Mouse (Mus musculus) spleen, postnatal 4 days (tissue): ENCODE measurements around the gene Nt5c3b.
A peak's percentile ranks its signal among the peaks of the same experiment; 100 is the strongest.

Source experiments
- DNase-seq, 2 experiments: peaks; one replicate each; pipeline ENCODE4 v3.0.0; 2022; ENCODE audit warnings: low spot score in 2 of 2

Nt5c3b gene

DNA sequence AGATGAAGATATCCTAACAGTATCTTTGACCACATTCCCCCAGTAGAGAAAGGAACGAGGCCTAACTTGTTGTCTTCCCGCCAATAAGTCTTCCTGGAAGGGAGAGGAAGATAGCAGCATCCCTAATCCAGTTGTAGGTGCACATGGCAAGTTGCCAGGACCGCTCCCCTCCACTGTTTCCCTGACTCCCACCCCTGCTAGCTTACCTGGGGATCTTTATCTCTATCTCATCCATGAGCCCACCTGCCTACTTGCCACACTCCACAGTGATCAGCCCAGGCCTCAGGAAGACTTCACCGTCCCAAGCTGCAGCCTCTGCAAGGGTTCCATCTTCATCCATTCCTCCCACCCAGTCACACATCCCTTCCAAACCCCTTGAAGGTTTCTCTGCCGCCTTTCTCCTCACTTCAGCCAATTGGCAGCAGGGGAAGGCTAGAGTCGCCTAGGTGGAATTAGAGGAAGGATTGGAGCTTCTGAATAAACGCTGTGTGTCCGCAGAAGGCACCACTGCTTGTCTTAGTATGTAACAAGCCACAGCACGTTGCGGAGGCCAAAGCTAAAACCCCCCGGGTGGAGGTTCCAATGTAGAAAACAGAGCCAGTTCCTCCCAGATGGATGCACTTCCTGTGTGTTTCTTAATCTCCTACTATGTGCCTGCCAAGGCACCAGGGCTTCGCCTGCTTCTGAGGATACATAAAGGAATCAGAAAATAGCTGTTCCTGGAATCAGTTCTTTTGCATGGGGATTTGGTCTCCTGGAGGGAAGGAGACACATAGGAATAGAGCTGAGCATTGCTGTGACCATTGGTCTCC lies 41.7 kb downstream of the Nt5c3b start:
- DNase-seq: no peak

DNA sequence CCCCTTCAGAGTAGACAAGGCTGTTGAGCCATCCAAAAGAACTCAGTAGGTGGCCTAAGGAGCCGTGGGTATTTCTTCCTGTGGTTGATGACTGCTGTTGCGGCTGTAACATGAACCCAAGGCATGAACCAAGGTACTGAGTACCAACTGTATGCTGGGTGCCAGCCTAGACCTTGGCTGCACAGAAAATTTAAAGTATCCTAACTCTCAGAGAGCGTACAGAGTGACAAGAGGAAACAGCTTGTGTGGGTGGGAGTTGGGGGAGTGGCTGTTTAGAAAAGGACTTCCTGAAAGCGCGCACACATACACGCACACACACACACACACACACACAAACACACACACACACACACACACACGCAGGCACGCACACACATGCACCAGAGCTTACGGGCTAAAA lies 42.3 kb downstream of the Nt5c3b start:
- DNase-seq: no peak

DNA sequence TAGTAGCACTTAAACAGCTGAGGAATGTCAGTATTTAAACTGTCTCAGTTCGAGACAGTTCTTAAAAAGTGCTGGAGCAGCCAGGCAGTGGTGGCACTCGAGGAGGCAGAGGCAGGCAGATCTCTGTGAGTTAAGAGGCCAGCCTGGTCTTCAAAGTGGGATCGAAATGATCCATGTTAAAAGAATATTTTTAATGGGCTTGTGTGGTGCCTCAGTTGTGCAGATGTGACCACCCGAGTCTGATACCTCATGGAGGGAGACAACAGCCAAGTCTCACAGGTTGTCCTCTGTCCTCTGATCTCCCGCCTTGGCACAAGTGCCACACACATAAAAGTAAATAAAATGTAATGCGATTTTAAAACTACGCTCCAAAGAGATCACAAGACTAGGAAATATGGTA lies 43.1 kb downstream of the Nt5c3b start:
- no peak for DNase-seq

DNA sequence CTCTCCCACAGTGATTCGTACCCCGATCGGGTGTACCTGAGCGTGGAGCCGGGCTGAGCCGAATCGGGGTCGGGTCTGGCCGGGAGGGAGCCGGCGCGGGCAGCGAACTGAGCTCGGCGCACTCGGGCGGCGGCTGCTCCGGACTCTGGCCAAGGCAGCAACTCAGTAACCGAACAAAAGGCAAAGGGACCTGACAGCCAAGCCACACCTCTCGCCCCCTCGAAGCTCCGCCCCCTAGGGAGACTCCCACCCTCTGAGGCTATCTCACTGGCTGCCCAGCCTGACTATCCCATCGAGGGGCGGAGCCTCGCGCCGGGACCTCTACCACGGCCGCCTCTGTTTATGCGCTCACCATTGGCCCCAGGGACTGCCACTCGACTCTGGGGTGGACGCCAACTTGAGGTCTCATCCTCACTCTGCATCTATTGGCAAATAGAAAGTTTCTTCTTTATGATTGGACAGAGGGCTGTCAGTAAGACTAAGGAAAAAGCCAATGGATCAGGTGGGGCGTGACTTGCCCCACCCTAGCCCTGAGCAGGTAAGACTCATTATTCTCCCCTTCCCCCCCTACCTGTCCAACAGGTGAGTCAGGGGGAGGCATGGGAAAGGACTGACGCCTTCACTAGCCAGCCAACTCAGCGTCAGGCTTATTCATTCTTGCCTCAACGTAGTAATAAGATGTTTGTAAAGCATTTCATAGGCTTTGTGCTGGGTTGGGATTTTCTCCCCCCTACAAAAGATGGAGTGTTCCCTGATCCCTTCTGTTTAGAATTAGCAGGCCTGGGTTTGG lies 43.8 kb downstream of the Nt5c3b start, which contains the start of gene Jup:
TSS of gene Jup (minus strand) at position 164 of the 790 bp plus-strand sequence.
- DNase-seq: peak; percentile 94 to 95

DNA sequence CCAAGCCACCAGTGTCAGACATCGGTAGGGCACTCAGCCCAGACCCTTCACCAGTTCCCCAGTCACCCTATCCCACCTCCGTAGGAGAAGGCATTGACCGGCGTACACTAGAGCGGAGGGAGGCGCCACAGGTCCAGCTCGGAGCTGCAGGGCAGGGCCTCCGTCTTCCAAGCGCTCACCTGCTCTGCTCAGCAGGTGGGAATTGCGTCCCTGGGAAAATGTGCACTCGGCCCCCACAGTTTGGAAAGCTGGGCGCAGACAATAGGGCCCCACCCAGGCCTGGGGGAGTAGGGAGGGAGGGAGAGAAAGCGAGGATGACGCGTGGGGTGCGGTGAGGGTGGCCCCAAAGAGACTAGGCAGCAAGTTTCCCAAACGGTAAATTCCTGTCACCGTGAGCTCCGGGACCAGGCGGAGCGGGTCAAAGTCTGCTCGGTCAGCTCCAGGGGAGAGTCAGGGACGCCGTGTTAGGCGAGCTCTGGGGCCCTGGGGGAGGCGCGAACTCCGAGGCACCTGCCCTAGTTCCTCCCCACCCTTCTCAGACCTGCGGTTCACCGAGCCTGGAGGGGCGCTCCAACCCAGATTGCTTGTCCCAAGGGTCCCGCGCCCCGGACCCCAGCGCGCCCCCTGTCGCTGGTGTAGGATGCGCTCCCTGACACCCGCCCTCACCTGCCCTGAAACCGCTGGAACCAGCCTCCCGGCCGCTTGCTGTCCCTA lies 44.6 kb downstream of the Nt5c3b start:
- peak in 1 of 2 experiments; percentile 82 for DNase-seq

DNA sequence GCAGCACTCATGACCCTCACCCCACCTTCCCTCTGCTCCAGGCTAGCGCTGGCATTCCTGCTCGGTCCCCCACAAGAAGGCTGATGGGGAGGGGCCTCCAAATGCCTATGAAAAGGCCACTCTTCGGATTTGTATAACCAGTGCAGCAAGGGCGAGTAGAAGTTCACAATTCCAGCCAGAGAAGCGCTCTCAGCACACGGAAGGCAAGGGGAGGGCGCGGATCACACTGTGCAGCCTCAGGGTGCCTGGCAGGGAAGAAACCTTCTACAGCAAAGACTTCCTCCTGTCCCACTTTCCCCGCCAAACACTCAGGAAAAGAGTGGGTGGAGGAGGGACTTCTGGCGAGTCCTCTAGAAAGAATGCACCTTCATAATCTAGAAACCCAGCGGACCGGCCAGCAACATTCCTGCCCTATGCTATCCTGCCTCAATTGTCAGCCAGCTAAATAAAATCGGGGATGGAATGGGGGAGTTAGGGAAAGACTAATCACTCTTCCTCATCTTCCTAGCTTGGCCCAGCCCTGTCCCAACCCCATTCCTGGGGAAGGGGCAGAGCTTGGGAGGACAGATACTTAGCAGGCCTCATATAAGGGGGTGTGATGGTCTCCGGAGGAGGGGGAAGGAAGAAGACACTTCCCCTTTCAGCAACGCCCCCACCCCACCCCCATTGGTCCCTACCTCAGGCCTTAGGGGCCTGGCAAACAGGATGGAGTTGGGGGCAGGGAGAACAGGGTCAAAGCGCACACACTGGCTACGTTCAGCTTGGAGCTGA lies 45.6 kb downstream of the Nt5c3b start:
- DNase-seq: no peak

DNA sequence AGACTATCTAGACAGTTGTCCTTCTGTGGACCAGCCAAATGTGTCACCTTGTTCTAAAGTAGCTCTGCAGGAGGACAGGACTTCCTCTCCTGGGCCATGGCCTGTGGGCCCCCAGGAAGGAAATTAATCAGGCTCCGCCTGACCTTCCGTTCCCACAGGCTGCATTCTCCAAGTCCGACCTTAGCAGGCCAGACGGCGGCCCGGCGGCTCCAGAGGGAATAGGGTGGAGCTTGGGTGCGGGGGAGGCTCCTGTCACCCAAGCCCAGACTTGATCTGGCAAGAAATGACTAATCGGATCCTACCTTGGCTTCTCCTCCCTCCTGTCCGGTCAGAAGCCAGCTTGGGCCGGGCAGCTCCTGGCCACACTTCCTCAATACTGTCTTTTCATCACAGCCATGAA lies 46.4 kb downstream of the Nt5c3b start:
- DNase-seq: no peak

DNA sequence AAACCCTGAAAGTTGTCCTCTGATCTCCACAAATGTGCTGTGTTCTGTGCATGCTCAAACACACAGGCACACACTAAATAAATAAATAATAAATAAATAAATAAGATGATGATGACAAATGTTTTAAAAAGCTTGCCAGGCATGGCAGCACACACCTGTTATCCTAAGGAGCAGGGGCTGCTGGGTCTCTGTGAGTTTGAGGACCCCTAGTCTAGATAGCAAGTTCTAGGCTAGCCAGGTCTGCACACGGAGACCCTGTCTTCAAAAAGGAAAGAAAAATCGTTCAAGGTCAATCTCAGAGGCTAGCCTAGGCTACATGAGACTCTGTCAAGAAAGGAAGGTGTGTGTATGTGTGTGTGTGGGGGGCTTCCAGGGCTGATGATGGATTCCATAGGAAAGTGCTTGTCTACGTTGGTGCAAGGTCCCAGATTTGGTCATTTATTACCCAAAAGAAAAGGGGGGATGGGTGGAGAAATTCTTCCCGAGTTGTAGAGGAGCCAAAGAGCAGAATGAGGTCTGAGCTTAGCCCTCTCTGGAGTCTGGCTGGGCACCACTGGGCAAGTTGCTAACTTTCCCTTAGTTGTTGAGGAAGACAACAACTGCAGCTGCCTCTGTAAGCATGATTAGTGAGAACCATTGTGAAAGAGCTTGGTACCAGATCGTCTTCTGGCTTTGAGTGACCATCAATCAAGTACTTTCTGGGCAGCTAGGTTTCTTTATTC lies 47.1 kb downstream of the Nt5c3b start:
- no peak for DNase-seq

DNA sequence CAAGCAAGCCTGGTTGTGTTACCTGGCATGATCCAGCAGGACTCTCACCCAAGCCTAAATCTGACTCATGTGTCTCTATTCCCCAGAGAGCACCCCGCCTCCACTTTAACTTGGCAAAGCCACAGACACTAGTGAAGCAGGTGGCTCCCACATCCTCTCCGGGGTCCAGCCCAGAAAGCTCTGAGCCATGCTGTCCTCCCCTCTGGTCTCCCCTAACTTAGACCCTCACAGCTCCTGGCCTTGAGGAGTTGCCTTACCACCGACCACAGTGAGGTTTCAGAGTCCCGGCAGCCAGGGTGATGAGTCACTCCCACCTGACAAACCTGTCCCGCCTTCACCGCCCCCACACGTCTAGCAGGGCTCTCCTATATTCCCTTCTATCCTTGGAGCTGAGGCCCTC lies 47.9 kb downstream of the Nt5c3b start:
- no peak for DNase-seq

DNA sequence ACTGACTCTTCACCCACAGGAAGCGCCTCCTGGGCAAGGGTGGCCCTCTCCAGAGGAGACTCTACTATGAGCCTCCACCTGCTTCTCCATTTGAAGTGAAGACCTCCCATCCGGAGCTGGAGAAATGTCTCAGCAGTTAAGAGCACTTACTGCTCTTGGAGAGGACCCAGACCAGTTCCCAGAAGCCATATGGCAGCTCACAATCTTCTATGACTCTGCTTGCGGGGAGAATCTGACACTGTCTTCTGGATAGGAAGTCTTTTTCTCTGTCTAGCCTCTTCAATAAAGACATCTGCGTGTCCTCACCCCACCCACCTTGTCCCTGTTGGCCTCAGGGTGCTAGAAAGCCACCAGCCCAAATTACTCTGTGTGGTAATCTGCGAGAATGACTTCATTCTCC lies 48.6 kb downstream of the Nt5c3b start:
- no peak for DNase-seq

DNA sequence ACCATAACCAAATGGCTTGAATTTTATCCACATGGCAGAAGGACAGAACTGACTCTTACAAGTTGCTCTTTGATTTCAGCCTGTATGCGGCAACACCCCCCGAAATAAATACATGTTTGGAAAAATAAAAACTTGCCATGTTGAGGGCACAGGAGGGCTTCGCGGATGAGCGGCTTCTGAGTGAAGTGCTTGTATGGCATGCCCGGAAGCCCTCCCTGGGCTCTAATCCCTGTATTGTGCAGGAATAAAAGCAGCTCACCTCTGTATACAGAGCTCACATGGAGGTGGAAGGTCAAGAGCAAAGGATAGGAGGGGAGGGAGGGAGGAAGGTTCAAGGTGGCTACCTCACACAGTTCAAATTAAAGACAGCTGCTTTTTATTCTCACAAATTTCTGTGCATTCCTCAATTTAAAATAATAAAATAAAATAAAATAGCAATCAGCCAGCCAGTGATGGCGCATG lies 49.7 kb downstream of the Nt5c3b start:
- no peak for DNase-seq

DNA sequence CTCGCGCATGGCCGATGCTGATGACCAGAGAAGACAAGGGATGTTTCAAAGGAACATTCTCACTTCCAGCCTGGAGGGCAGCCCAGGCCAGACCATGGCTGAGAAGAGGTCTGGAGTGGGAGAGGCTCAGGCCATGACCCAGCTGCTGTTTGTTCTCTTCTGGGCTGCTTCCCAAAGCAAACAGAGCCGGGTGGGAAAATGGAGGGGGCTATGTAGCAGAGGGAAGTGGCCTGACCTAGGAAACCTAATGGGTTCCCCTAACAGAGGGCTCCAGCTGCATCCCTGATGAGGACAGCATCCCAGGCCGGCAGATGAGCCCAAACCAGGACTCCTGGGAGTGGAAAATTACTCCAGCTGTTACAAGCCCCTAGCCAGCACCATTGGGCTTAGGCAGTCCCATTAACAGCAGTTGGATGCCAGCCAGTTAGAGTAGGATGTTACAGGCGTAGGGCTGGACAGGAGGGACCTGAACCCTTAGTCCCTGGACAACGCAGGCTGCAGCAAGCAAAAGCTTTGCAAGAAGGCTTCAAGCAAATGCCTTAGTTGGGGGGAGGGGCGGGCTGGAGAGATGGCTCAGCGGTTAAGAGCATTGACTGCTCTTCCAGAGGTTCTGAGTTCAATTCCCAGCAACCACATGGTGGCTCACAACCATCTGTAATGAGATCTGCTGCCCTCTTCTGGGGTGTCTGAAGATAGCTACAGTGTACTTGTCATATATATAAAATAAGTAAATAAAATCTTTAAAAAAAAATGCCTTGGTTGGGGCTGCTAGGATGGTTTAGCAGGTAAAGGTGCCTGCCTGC lies 50.3 kb downstream of the Nt5c3b start:
- no peak for DNase-seq

DNA sequence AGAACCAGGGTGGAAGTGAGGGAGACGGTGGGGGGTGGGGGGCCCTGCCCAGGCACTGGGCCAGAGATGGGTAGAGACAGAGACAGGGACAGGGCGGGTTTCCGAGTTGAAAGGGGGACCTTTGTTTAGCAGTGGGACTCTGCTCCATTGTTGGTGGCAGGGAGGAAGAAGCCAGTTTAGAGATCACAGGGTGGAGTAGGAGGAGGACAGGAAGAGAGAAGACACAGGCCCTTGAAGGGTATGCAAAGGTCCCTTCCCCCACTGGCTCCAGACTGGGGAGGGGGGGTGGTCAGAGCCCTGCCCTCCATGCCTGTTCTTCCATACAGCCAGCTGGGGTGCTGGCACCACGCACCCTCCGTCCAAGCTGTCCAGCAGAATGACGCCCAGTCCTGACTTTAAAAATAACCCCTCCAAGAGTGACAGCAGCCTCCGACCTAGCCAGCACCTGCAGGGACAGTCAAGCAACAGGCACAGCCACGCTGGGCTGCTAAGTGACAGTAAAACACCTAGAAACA lies 51.6 kb downstream of the Nt5c3b start:
- no peak for DNase-seq

DNA sequence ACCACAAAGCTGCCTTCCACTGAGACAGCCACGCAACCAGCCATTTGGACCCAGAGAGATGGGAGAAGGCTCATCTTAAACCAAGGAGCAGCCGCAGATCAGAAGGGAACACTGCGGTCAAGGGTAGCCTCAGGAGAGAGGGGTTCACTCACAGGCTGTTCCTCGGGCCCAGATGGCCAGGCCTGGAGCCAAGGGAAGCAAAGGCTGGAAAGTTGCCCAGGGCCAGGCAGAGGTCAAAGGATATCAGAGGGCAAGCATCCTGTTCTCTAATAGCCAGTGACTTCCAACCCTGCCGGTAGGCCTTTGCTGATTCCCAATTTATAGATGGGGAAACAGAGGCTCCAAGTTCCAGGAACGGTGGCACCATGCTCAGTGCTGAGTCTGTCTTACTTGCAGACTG lies 53.0 kb downstream of the Nt5c3b start:
- no peak for DNase-seq

DNA sequence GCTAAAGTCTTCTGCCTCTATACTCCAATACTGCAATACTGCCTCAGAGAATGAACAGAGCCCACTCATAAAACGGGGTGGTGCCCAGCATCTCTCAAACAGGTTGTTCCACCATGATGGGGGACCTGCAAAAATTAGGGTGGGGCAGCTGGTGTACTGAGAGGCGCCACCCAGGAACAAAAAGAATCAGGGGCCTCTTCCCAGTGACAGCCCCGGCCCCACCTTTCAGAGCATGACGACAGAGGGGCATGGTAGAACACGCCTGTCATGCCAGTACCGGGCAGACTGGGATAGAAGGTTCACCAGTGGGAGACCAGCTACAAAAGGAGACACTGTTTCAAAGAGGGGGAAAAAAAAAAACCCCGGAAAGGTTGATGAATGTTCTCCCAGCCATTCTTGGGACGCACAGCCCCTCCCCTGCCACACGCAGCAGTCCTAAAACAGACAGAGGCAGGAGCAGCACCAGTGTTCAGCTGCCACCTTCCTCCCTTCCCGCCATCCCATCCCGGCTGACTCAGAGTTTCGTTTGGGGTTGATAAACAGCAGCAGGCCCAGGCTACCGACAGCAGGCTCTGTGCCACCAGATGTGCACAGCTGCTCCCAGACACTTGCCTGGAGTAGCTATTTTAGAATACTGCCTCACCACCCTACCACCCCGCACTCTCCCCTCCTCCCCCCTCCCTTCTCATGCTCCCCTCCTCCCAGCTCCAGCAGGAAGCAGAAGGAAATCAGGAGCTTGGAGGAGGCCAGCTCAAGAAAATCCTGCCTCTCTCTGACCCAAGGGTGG lies 53.8 kb downstream of the Nt5c3b start:
- DNase-seq: no peak

DNA sequence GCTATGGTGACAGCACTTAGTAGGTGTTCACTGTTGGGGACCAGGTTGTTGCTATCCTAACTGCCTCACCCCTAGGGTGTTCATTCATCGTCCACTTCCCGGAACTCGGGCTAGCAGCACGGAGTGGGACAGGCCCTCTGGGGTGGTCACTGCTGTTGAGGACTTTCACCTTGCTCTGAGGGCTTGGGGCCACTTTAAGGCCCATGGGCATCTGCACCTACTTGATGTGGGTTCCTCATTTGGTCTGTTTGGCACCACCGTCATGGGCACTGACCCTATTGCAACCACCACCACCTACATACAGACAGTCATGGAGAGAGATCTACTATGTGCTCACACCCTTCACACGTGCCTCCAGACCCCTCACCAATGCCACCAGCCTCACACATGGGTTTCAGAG lies 54.5 kb downstream of the Nt5c3b start:
- DNase-seq: no peak

DNA sequence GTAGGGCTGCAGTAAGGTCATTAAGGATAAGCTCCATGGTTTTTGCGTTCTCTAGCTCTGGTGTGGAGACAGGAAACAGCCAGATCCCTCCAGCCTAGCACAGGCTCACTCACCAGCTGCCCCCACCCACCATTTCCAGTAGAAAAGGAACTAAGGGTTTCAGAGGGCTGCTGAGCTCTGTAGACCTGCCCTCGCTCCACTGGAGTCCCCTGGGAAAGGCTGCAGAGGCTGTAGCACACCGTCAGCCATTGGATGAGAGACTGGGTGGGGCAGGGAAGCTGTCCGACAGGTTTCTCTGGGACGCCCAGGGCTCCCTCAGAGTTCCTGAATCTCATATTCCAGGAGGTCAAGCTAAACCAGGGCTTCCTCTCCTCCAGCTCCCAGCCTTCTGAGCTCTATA lies 55.0 kb downstream of the Nt5c3b start:
- no peak for DNase-seq

DNA sequence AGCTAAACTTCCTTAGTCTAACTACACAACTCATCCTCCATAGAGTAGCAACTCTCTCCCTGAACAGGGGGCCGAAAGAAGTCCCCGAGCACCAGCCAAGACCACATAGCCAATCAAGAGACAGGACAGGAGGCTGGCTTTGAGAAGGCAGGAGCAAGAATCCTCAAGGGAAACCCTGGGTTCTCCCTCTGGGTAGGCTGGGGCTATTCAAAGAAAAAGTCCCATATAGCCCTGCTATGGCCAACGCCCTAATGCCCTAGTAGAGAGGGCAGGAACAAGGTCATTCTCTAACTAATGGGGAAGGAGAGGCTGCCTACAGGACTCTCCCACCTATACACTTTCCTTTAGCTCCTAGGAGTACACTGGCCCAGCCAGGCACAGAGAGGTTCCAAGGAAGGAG lies 56.6 kb downstream of the Nt5c3b start:
- no peak for DNase-seq

DNA sequence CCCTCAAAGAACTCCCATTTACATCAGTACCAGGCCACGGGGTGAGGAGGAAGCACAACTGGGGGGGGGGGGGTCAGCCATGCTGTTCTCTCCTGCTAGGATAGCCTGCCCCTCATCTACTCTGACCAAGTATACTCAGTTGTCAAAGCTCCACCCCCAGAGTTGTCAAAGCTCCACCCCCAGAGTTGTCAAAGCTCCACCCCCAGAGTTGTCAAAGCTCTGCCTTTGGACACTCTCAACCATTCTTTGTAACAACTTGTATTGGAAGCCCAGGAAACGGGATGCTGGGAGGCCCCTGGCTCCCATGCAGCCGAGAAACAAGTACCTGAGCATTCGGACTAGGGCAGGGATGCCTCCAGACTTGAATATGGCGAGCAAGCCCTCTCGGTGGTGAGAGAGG lies 58.9 kb downstream of the Nt5c3b start:
- DNase-seq: peak in 1 of 2 experiments; percentile 12
